Mouse (Mus musculus) liver, postnatal 0 days (tissue): ENCODE measurements around the gene Wbp1l. TPM values are rescaled to one million over a fixed set of nuclear protein-coding genes. Genes with fewer than 3 reads are reported as not detected.

ENCODE experiments used
- ATAC-seq: fragments of 200-750 bp; cut with Nextera tagmentation; 2 replicates; pipeline ENCODE4 v1.8.0; 2017; ENCODE audit warnings: mild to moderate bottlenecking, moderate library complexity
- DNase-seq: peaks from one replicate; pipeline ENCODE4 v3.0.0-alpha.2; 2016
- H3K27ac ChIP-seq: fragments of 300-500 bp; sonication (generic); 2 replicates; pipeline ENCODE4 v1.5.1; 2014; ENCODE audit warnings: antibody characterized with exemption, moderate library complexity, mild to moderate bottlenecking, low read depth
- H3K27me3 ChIP-seq: fragments of 300-500 bp; sonication (generic); 2 replicates; pipeline ENCODE4 v1.6.1; 2014; ENCODE audit warnings: low read length, control low read depth, mixed read lengths; ENCODE audit not compliant: insufficient read depth
- H3K36me3 ChIP-seq: fragments of 300-500 bp; sonication (generic); replicated peaks from 2 replicates; pipeline ENCODE4 v1.6.1; 2014; ENCODE audit warnings: mild to moderate bottlenecking, control low read depth, low read length, moderate library complexity, mixed read lengths; ENCODE audit not compliant: insufficient read depth
- H3K4me1 ChIP-seq: fragments of 300-500 bp; sonication (generic); 2 replicates; pipeline ENCODE4 v1.6.1; 2014; ENCODE audit warnings: antibody characterized with exemption, mild to moderate bottlenecking, control low read depth; ENCODE audit not compliant: insufficient read depth
- H3K4me2 ChIP-seq: fragments of 300-500 bp; sonication (generic); 2 replicates; pipeline ENCODE4 v1.6.1; 2014; ENCODE audit warnings: low read depth, mild to moderate bottlenecking, low read length, moderate library complexity, mixed read lengths
- H3K4me3 ChIP-seq: fragments of 300-500 bp; sonication (generic); 2 replicates; pipeline ENCODE4 v1.5.1; 2014; ENCODE audit warnings: low read depth, low read length
- H3K9ac ChIP-seq: fragments of 300-500 bp; sonication (generic); replicated peaks from 2 replicates; pipeline ENCODE4 v1.6.1; 2014; ENCODE audit warnings: mild to moderate bottlenecking, moderate library complexity
- H3K9me3 ChIP-seq: fragments of 300-500 bp; sonication (generic); 2 replicates; pipeline ENCODE4 v1.6.1; 2016; ENCODE audit warnings: mild to moderate bottlenecking, control low read depth, low read length, mixed read lengths
- CTCF ChIP-seq: sonication (generic); IDR thresholded peaks from 2 replicates; pipeline ENCODE4 v1.5.1; 2016; ENCODE audit warnings: antibody characterized with exemption, low read depth
- EP300 ChIP-seq: IDR thresholded peaks from 2 replicates; pipeline ENCODE4 v1.6.1; 2016; ENCODE audit warnings: antibody characterized with exemption, low read depth, mild to moderate bottlenecking
- WGBS: fragments of 180-500 bp; shearing (Covaris S2); extraction: QIAGEN DNeasy Blood & Tissue Kit; methylation state at CpG from one replicate; pipeline ENCODE4 v1.1.7; 2014; ENCODE audit not compliant: insufficient replicate concordance; 5-methylcytosine and 5-hydroxymethylcytosine counted together
- polyA plus RNA-seq: library from polyadenylated mRNA; unstranded; fragments of >200 nt; fragmentation: Nextera tagmentation; extraction: Ambion mirVana; gene quantifications from 2 replicates; pipeline ENCODE4 v1.2.1, GENCODE M21; 2015

Wbp1l gene
- polyA plus RNA-seq, 1 experiment from 2014 or later, result 48.8 TPM

DNA sequence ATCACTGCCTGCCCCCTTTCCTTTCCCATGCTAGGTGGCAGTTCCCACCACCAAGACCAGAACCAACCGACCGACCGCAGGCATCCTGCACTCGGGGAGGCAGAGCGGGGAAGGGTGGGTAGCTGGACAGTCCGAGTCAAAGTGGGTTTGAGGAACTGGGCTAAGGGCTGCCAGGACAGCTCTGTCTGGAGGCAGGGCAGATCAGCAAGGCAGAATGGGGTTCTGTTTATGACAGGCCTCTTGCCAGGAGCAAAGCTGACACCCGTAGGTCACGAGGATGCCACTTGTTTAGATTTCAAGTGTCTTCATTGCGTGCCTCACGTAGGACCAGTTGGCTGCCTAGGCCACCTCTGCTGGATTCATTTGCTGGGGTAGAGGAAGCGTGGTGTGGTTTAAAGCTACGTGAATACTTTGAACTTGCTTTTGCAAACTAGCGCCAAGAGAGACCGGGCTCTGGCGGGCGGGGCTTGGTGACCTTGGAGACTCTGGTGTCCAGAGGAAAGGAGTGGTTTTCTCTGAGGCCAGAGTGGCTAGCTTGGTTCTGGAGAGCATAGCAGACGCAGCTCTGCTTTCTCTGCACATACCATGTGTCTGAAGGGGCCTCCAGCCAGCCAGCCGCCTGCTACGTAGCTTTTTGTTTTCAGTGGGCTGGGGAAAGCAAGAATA is 42.7 kb downstream of the Wbp1l start:
- Histone ChIP-seq H3K9ac (no peak overlapping the region), H3K4me2 (no peak overlapping the region; the same call in 1 of the 2 replicates), H3K27ac (peak overlapping the region; percentile 34), H3K27me3 (no peaks in the 10 kb centered on the region), H3K36me3 (peaks cover 46% of the 10 kb centered on the region), H3K4me3 (no peak overlapping the region), H3K4me1 (peaks cover 75% of the 10 kb centered on the region), H3K9me3 (no peaks in the 10 kb centered on the region)
- WGBS, result 52% methylated on average over 19 of the region's 19 CpGs
- ATAC-seq (no peak), DNase-seq (peak; percentile 54)
- TF ChIP-seq CTCF (no peak), EP300 (no peak)

DNA sequence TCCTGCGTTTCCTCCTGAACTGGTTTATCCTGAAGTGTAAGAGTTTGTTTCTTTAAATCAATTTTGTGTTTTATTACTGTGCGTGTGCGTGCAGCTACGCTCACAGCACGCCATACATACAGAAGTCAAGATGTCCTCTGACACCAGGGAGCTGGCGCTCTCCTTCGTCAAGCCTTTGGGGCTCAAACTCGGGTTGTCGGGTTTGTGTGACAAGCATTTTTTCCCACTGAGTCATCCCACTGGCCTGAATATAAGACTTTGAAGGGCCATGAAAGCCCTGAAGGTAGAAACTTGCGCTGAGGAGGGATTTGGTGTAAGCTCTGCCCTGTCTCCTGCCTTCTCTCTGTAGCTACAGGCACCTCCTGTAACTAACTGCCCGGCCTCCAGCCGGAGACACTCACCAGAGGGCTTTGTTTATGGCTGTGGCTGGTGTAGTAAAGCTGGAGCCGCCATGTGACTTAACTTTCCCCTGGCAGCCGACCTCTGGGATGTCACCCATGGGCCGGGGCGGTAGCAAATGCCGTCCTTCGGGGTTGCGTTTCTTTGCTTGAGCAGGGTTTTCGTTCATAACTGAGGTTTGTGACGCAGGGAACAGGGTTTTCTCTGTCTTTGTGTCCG is 43.4 kb downstream of the Wbp1l start:
- peak overlapping the region; percentile 34 for H3K27ac ChIP-seq
- DNase-seq (no peak), ATAC-seq (no peak)
- peaks cover 73% of the 10 kb centered on the region for H3K4me1 ChIP-seq
- no peak overlapping the region for H3K9ac ChIP-seq
- H3K9me3 ChIP-seq, result no peaks in the 10 kb centered on the region
- H3K4me2 ChIP-seq, result no peak overlapping the region
- WGBS, result 84% methylated on average over 22 of the region's 22 CpGs
- TF ChIP-seq EP300 (no peak), CTCF (no peak)
- H3K4me3 ChIP-seq, result no peak overlapping the region
- H3K27me3 ChIP-seq, result no peaks in the 10 kb centered on the region
- H3K36me3 ChIP-seq, result peaks cover 45% of the 10 kb centered on the region

DNA sequence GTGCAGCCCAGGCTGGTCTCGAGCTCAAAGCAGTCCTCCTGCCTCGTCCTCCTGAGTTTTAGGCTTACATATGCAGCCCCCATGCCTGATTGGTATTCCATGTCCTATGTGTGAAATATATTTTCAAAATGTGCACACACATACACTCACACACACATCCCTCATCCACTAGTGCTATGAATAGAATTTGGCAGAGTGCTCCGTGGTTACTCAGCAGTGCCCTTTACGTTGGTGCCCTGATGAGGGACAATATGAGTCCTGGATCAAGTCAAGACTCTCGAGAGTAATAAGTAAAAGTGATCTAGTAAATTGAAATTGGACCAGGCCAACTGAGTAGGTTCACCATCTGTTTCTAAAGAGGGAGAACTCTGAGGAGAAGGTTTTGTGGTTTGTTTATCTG is 44.4 kb downstream of the Wbp1l start:
- DNase-seq (no peak), ATAC-seq (no peak)
- WGBS, result 68% methylated on average over 5 of the region's 5 CpGs
- Histone ChIP-seq H3K36me3 (peaks cover 45% of the 10 kb centered on the region), H3K27me3 (no peaks in the 10 kb centered on the region), H3K9ac (no peak overlapping the region), H3K9me3 (no peaks in the 10 kb centered on the region), H3K4me3 (no peak overlapping the region), H3K4me1 (peaks cover 75% of the 10 kb centered on the region), H3K4me2 (no peak overlapping the region), H3K27ac (no peak overlapping the region)
- TF ChIP-seq CTCF (no peak), EP300 (no peak)

DNA sequence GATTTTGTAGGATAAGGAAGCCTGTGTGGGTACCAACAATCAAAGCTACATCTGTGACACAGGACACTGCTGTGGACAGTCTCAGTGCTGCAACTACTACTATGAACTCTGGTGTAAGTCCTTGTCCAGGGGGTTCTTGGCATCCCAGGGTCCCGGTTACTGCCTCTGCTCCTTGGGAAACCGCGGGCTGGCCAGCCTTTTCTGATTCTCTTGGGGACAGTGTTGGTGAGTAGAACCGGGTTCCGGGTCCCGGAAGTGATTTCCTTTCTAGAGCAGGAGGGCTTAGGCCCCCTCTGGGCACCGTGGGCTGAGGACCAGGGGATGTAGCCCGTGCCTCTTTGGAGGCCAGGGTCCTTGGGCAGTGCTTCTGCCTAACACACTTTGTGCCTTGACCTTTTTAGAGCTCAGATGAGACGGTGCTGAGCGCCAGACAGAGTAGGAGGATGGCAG is 45.5 kb downstream of the Wbp1l start:
- Histone ChIP-seq H3K9me3 (no peaks in the 10 kb centered on the region), H3K4me1 (peaks cover 74% of the 10 kb centered on the region), H3K36me3 (peaks cover 47% of the 10 kb centered on the region), H3K27ac (peak overlapping the region; percentile 81), H3K9ac (peak overlapping the region; percentile 3), H3K27me3 (no peaks in the 10 kb centered on the region), H3K4me3 (no peak overlapping the region), H3K4me2 (0 out of 2 replicates have a peak overlapping the region, but pooled peaks have one; percentile 22)
- 73% methylated on average over 10 of the region's 10 CpGs for WGBS
- ATAC-seq (no peak), DNase-seq (no peak)
- TF ChIP-seq CTCF, result no peak
- TF ChIP-seq EP300, result no peak

DNA sequence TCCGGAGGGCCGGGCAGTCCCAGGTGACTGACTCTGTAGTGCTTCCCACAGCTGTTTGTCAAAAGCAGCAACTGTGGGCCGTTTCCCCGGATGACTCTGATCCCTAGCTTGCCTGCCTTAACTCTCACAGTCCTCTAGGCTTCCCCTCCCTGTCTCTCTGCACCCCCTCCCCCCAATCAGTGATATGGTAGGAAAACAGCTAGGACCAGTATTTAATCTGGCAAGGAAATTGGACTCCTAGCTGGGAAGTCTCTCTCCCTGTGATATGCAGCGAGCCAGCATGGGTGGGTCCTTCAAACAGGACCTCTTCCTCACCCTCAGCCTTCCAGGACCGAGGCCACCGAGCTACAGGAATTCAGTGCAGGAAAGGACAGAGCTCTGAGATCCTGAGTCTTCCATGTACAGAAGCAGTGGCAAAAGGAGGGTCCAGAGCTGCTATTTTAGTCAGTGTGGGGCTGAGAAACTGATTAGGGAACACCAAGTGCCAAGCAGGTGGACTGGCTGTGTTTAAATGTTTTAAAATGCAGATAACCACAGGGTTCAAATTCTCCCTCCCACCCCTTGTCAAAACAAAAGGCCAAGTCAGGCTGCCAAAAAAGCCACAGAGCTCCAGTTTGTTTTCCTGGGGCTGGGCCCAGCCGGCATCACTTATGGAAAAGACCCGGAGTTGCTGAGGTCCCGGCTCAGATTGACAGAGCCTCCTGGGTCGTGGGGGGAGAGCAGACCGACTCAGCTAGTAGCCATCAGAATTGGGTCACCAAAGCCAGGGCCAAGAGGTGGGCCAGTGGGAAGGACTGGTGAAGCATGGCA is 46.1 kb downstream of the Wbp1l start:
- Histone ChIP-seq H3K9ac (peak overlapping the region; percentile 3), H3K4me2 (0 out of 2 replicates have a peak overlapping the region, but pooled peaks have one; percentile 22), H3K4me1 (peaks cover 68% of the 10 kb centered on the region), H3K27ac (peak overlapping the region; percentile 81), H3K36me3 (peaks cover 42% of the 10 kb centered on the region), H3K27me3 (no peaks in the 10 kb centered on the region), H3K4me3 (no peak overlapping the region), H3K9me3 (no peaks in the 10 kb centered on the region)
- TF ChIP-seq EP300, result no peak
- no peak for TF ChIP-seq CTCF
- WGBS, result 50% methylated on average over 12 of the region's 12 CpGs
- ATAC-seq, result peak; percentile 9; the same call in 1 of the 2 replicates
- no peak for DNase-seq

DNA sequence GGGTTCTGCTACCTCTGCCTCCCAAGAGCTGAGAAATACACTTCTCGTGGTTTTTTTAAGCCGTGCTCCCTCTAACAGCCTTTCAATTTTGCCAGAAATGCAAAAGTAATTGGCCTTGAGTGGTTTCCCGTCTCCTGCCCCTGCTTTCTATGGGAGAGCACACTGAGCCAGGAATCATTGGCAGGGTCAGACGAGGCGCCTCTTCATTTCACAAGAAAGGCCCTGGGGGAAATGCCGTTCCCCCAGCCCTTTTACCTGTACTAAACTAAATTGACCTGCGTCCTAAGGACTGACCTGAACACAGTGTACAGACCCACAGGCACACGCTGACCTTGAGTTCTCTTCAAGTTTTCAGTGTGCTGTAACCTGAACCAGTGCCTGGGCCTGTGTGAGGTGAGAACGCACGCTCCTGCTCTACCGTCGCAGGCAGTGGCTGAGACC is 47.2 kb downstream of the Wbp1l start:
- ATAC-seq, result peak; percentile 72
- Histone ChIP-seq H3K27me3 (no peaks in the 10 kb centered on the region), H3K4me1 (peaks cover 60% of the 10 kb centered on the region), H3K36me3 (peaks cover 37% of the 10 kb centered on the region), H3K4me2 (no peak overlapping the region), H3K9ac (no peak overlapping the region), H3K4me3 (no peak overlapping the region), H3K27ac (peak overlapping the region; percentile 81), H3K9me3 (no peaks in the 10 kb centered on the region)
- 65% methylated on average over 12 of the region's 12 CpGs for WGBS
- peak; percentile 62 for TF ChIP-seq EP300
- TF ChIP-seq CTCF, result no peak
- DNase-seq, result no peak
